Mouse (Mus musculus) cerebellum, adult 2 months (tissue): Measurements from ENCODE around the gene Nupr1. TPM values are rescaled to one million over a fixed set of nuclear protein-coding genes. Genes with fewer than 3 reads are reported as not detected.
"Not testable (repeated sequence)": the region's sequence is repeated elsewhere in the genome, so short reads cannot be mapped to it uniquely, and the experiment has no call there.

Experiments used
- DNase-seq, 2 experiments: peaks; one replicate each; pipeline ENCODE4 v3.0.0; 2021
- H3K27ac ChIP-seq: fragments of 200-500 bp; 2 replicates; pipeline ENCODE4 v1.5.1; 2012; ENCODE audit warnings: low read length, control low read depth, inconsistent platforms; ENCODE audit not compliant: insufficient read depth
- H3K27me3 ChIP-seq: fragments of 200-500 bp; 2 replicates; pipeline ENCODE4 v1.6.1; 2012; ENCODE audit warnings: inconsistent platforms, mild to moderate bottlenecking, low read length, moderate library complexity; ENCODE audit not compliant: control insufficient read depth, insufficient read depth
- H3K4me1 ChIP-seq: fragments of 200-500 bp; 2 replicates; pipeline ENCODE4 v1.6.1; 2011; ENCODE audit warnings: low read length; ENCODE audit not compliant: control insufficient read depth, insufficient read depth
- H3K4me3 ChIP-seq: fragments of 200-500 bp; replicated peaks from 2 replicates; pipeline ENCODE3; 2011; ENCODE audit warnings: mild to moderate bottlenecking, low read depth, low read length, control low read depth; ENCODE audit not compliant: insufficient read depth
- CTCF ChIP-seq: fragments of 200-500 bp; IDR thresholded peaks from 2 replicates; pipeline ENCODE4 v1.5.1; 2011; ENCODE audit warnings: low read depth, mild to moderate bottlenecking, control low read depth, low read length, moderate library complexity, borderline replicate concordance; ENCODE audit not compliant: insufficient read depth
- POLR2A ChIP-seq: fragments of 200-500 bp; IDR thresholded peaks from 2 replicates; pipeline ENCODE4 v1.6.1; 2011; ENCODE audit warnings: low read length, control low read depth, borderline replicate concordance; ENCODE audit not compliant: insufficient read depth
- WGBS: fragments of 180-500 bp; shearing (Covaris S2); methylation state at CpG from one replicate; pipeline ENCODE4 v1.1.7; 2018; 5-methylcytosine and 5-hydroxymethylcytosine counted together
- polyA plus RNA-seq: library from polyadenylated mRNA; depleted of rRNA; stranded (reverse); fragments of >200 nt; gene quantifications from 2 replicates; pipeline ENCODE4 v1.2.3, GENCODE M21; 2012

Gene Nupr1
- polyA plus RNA-seq, 1 experiment, result 9.3 TPM

- no peak for DNase-seq
- H3K27me3 ChIP-seq, result no peaks in the 10 kb centered on the region
- H3K4me3 ChIP-seq, result no peak overlapping the region
- H3K4me1 ChIP-seq, result no peaks in the 10 kb centered on the region
- no peak overlapping the region for H3K27ac ChIP-seq
- TF ChIP-seq POLR2A (no peak), CTCF (no peak)
- WGBS, result 94% methylated on average over 2 of the region's 2 CpGs
Measured at GRCm38 (mm10) chr7:126653991-126654390, 23.3 kb upstream of the Nupr1 start.

- 92% methylated on average over 2 of the region's 2 CpGs for WGBS
- no peak for DNase-seq
- no peak for TF ChIP-seq CTCF
- TF ChIP-seq POLR2A, result no peak
- Histone ChIP-seq H3K4me3 (no peak overlapping the region), H3K27me3 (no peaks in the 10 kb centered on the region), H3K4me1 (no peaks in the 10 kb centered on the region), H3K27ac (no peak overlapping the region)
Measured at GRCm38 (mm10) chr7:126650852-126651251, 20.2 kb upstream of the Nupr1 start.

- DNase-seq, result peak; percentile 93 to 97
- H3K4me3 ChIP-seq, result peak within 1 kb of the TSS; percentile 92
- TF ChIP-seq CTCF (no peak), POLR2A (peak; percentile 100)
- 2% methylated on average over 57 of the region's 57 CpGs for WGBS
- H3K4me1 ChIP-seq, result no peaks in the 10 kb centered on the region
- H3K27ac ChIP-seq, result peak within 1 kb of the TSS; percentile 70
- H3K27me3 ChIP-seq, result no peaks in the 10 kb centered on the region
Measured at GRCm38 (mm10) chr7:126649231-126650051, 18.8 kb upstream of the Nupr1 start, which contains the start of gene Sgf29. Gene Sgf29 (plus strand): TSS chr7:126649309.

- peak; percentile 11 to 17 for DNase-seq
- no peak for TF ChIP-seq POLR2A
- TF ChIP-seq CTCF, result no peak
- Histone ChIP-seq H3K27ac (no peak overlapping the region), H3K4me3 (no peak overlapping the region), H3K4me1 (no peaks in the 10 kb centered on the region), H3K27me3 (no peaks in the 10 kb centered on the region)
- 61% methylated on average over 4 of the region's 4 CpGs for WGBS
Measured at GRCm38 (mm10) chr7:126648486-126648885, 17.8 kb upstream of the Nupr1 start.

GRCm38 (mm10) chr7:126645708-126646107 is 15.0 kb upstream of the Nupr1 start:
- TF ChIP-seq POLR2A, result no peak
- no peak for TF ChIP-seq CTCF
- Histone ChIP-seq H3K27me3 (no peaks in the 10 kb centered on the region), H3K4me1 (no peaks in the 10 kb centered on the region), H3K27ac (no peak overlapping the region), H3K4me3 (no peak overlapping the region)
- WGBS, result 65% methylated on average over 5 of the region's 5 CpGs
- no peak for DNase-seq

GRCm38 (mm10) chr7:126644914-126645313 is 14.3 kb upstream of the Nupr1 start:
- H3K4me3 ChIP-seq, result no peak overlapping the region

GRCm38 (mm10) chr7:126644345-126644744 is 13.7 kb upstream of the Nupr1 start:
- WGBS, result 82% methylated on average over 3 of the region's 3 CpGs
- Histone ChIP-seq H3K27me3 (no peaks in the 10 kb centered on the region), H3K4me1 (no peaks in the 10 kb centered on the region), H3K4me3 (no peak overlapping the region), H3K27ac (no peak overlapping the region)
- TF ChIP-seq POLR2A (no peak), CTCF (no peak)
- DNase-seq, result no peak

More at GRCm38 (mm10) chr7:126644914-126645313, 14.3 kb upstream of the Nupr1 start:
- TF ChIP-seq CTCF, result no peak
- no peak for TF ChIP-seq POLR2A
- H3K27me3 ChIP-seq, result no peaks in the 10 kb centered on the region
- DNase-seq, result no peak
- H3K4me1 ChIP-seq, result no peaks in the 10 kb centered on the region
- no peak overlapping the region for H3K27ac ChIP-seq

GRCm38 (mm10) chr7:126643244-126643617 is 12.6 kb upstream of the Nupr1 start:
- not testable (repeated sequence) for H3K4me3 ChIP-seq, H3K27me3 ChIP-seq, H3K27ac ChIP-seq, H3K4me1 ChIP-seq
- 9% methylated on average over 3 of the region's 3 CpGs for WGBS
- peak; percentile 40 to 53 for DNase-seq
- peak; percentile 46; the same call in 1 of the 2 replicates for TF ChIP-seq CTCF
